Mouse (Mus musculus) kidney, postnatal 0 days (tissue): ENCODE results near the gene Hmgcll1. TPM values are rescaled to one million over a fixed set of nuclear protein-coding genes. Genes with fewer than 3 reads are reported as not detected.
A peak's percentile ranks its signal among the peaks of the same experiment; 100 is the strongest.

Experiments used
- ATAC-seq: fragments of 200-750 bp; cut with Nextera tagmentation; replicated peaks from 2 replicates; pipeline ENCODE4 v1.8.0; 2017; ENCODE audit warnings: low read depth, moderate number of reproducible peaks, moderate TSS enrichment, moderate library complexity; ENCODE audit not compliant: low FRiP score
- DNase-seq: peaks from one replicate; pipeline ENCODE4 v3.0.0-alpha.2; 2016; ENCODE audit warnings: low spot score
- H3K27ac ChIP-seq: fragments of 300-500 bp; sonication (generic); 2 replicates; pipeline ENCODE4 v1.5.1; 2014; ENCODE audit warnings: mild to moderate bottlenecking
- H3K27me3 ChIP-seq: fragments of 300-500 bp; sonication (generic); 2 replicates; pipeline ENCODE4 v1.6.1; 2014; ENCODE audit warnings: low read length, mixed read lengths; ENCODE audit not compliant: insufficient read depth
- H3K36me3 ChIP-seq: fragments of 300-500 bp; sonication (generic); 2 replicates; pipeline ENCODE4 v1.6.1; 2014; ENCODE audit warnings: low read length, mixed read lengths; ENCODE audit not compliant: insufficient read depth
- H3K4me1 ChIP-seq: fragments of 300-500 bp; sonication (generic); replicated peaks from 2 replicates; pipeline ENCODE4 v1.6.1; 2014; ENCODE audit warnings: antibody characterized with exemption, low read length, mixed read lengths; ENCODE audit not compliant: insufficient read depth
- H3K4me2 ChIP-seq: fragments of 300-500 bp; sonication (generic); 2 replicates; pipeline ENCODE4 v1.6.1; 2014; ENCODE audit warnings: mild to moderate bottlenecking, low read length, moderate library complexity, mixed read lengths
- H3K4me3 ChIP-seq: fragments of 300-500 bp; sonication (generic); replicated peaks from 2 replicates; pipeline ENCODE4 v1.5.1; 2014; ENCODE audit warnings: low read depth, low read length
- H3K9ac ChIP-seq: fragments of 300-500 bp; sonication (generic); 2 replicates; pipeline ENCODE4 v1.6.1; 2014; ENCODE audit warnings: low read depth, low read length
- H3K9me3 ChIP-seq: fragments of 300-500 bp; sonication (generic); replicated peaks from 2 replicates; pipeline ENCODE4 v1.6.1; 2016; ENCODE audit warnings: low read length, inconsistent platforms, mixed read lengths
- CTCF ChIP-seq: IDR thresholded peaks from 2 replicates; pipeline ENCODE4 v1.5.1; 2016; ENCODE audit warnings: antibody characterized with exemption, low read depth, mild to moderate bottlenecking, moderate library complexity
- WGBS: fragments of 180-500 bp; shearing (Covaris S2); extraction: QIAGEN DNeasy Blood & Tissue Kit; methylation state at CpG from one replicate; pipeline ENCODE4 v1.1.7; 2014; 5-methylcytosine and 5-hydroxymethylcytosine counted together
- polyA plus RNA-seq: library from polyadenylated mRNA; unstranded; fragments of >200 nt; fragmentation: Nextera tagmentation; extraction: Ambion mirVana; gene quantifications from 2 replicates; pipeline ENCODE4 v1.2.1, GENCODE M21; 2015

Gene Hmgcll1
- polyA plus RNA-seq: 2.0 and 2.1 TPM in 2 replicates

GRCm38 (mm10) chr9:76014631-76015531, at the start of gene Hmgcll1:
TSS of gene Hmgcll1 (plus strand) at chr9:76014855.
- Histone ChIP-seq H3K36me3 (no peaks in the 10 kb centered on the region), H3K4me3 (peak within 1 kb of the TSS; percentile 47), H3K27me3 (no peaks in the 10 kb centered on the region), H3K4me2 (peak within 1 kb of the TSS; percentile 94), H3K27ac (no peak within 1 kb of the TSS), H3K9me3 (no peaks in the 10 kb centered on the region), H3K4me1 (0 out of 2 replicates have a peak, but pooled peaks cover 6% of the 10 kb centered on the region), H3K9ac (peak within 1 kb of the TSS; percentile 52)
- ATAC-seq (peak; percentile 78), DNase-seq (no peak)
- TF ChIP-seq CTCF: no peak
- 7% methylated on average over 40 of the region's 40 CpGs for WGBS

- H3K9ac ChIP-seq: no peak overlapping the region
- WGBS: 71% methylated on average over 1 of the region's 1 CpGs
- H3K4me3 ChIP-seq: no peak overlapping the region
- H3K36me3 ChIP-seq: no peaks in the 10 kb centered on the region
- H3K27me3 ChIP-seq: no peaks in the 10 kb centered on the region
- H3K4me1 ChIP-seq: no peaks in the 10 kb centered on the region
- no peak overlapping the region for H3K27ac ChIP-seq
- H3K9me3 ChIP-seq: no peaks in the 10 kb centered on the region
- DNase-seq (no peak), ATAC-seq (no peak)
- no peak for TF ChIP-seq CTCF
- no peak overlapping the region for H3K4me2 ChIP-seq
Measured at GRCm38 (mm10) chr9:75980097-75980496, 34.6 kb upstream of the Hmgcll1 start.

GRCm38 (mm10) chr9:75981139-75981538, 33.5 kb upstream of the Hmgcll1 start:
- Histone ChIP-seq H3K4me3 (no peak overlapping the region), H3K27ac (no peak overlapping the region), H3K4me1 (no peaks in the 10 kb centered on the region), H3K36me3 (no peaks in the 10 kb centered on the region), H3K9ac (no peak overlapping the region), H3K4me2 (no peak overlapping the region), H3K27me3 (no peaks in the 10 kb centered on the region), H3K9me3 (no peaks in the 10 kb centered on the region)
- no peak for ATAC-seq
- TF ChIP-seq CTCF: no peak
- DNase-seq: no peak
- 75% methylated on average over 1 of the region's 1 CpGs for WGBS

- Histone ChIP-seq H3K4me2 (no peak overlapping the region), H3K4me3 (no peak overlapping the region), H3K27ac (no peak overlapping the region), H3K27me3 (no peaks in the 10 kb centered on the region), H3K4me1 (no peaks in the 10 kb centered on the region), H3K36me3 (no peaks in the 10 kb centered on the region), H3K9me3 (no peaks in the 10 kb centered on the region), H3K9ac (no peak overlapping the region)
- WGBS: 81% methylated on average over 4 of the region's 4 CpGs
- ATAC-seq (no peak), DNase-seq (no peak)
- no peak for TF ChIP-seq CTCF
Measured at GRCm38 (mm10) chr9:75989491-75989890, 25.2 kb upstream of the Hmgcll1 start.

- Histone ChIP-seq H3K9ac (no peak overlapping the region), H3K9me3 (no peaks in the 10 kb centered on the region), H3K4me2 (no peak overlapping the region), H3K36me3 (no peaks in the 10 kb centered on the region), H3K27ac (no peak overlapping the region), H3K4me3 (no peak overlapping the region), H3K4me1 (no peaks in the 10 kb centered on the region), H3K27me3 (no peaks in the 10 kb centered on the region)
- WGBS: 53% methylated on average over 2 of the region's 2 CpGs
- no peak for TF ChIP-seq CTCF
- ATAC-seq (no peak), DNase-seq (peak; percentile 84)
Measured at GRCm38 (mm10) chr9:75998791-75999350, 15.8 kb upstream of the Hmgcll1 start.

- TF ChIP-seq CTCF: peak; percentile 37
- DNase-seq (peak; percentile 74), ATAC-seq (no peak)
- Histone ChIP-seq H3K27me3 (no peaks in the 10 kb centered on the region), H3K4me2 (no peak overlapping the region), H3K4me3 (no peak overlapping the region), H3K9me3 (no peaks in the 10 kb centered on the region), H3K9ac (no peak overlapping the region), H3K4me1 (no peaks in the 10 kb centered on the region), H3K27ac (no peak overlapping the region), H3K36me3 (no peaks in the 10 kb centered on the region)
- WGBS: 56% methylated on average over 10 of the region's 10 CpGs
Measured at GRCm38 (mm10) chr9:76000876-76001858, 13.5 kb upstream of the Hmgcll1 start.
